Mouse (Mus musculus) heart, embryonic 11.5 days (tissue): ENCODE data around the gene Mipep. TPM values are rescaled to one million over a fixed set of nuclear protein-coding genes. Genes with fewer than 3 reads are reported as not detected.

Source experiments
- ATAC-seq: fragments of 200-750 bp; cut with Nextera tagmentation; replicated peaks from 2 replicates; pipeline ENCODE4 v1.8.0; 2017; ENCODE audit warnings: moderate library complexity; ENCODE audit not compliant: insufficient number of reproducible peaks, low FRiP score, low TSS enrichment
- H3K27ac ChIP-seq: fragments of 300-500 bp; sonication (generic); 2 replicates; pipeline ENCODE4 v1.5.1; 2014; ENCODE audit warnings: mild to moderate bottlenecking, low read depth, low read length
- H3K27me3 ChIP-seq: fragments of 300-500 bp; sonication (generic); 2 replicates; pipeline ENCODE4 v1.6.1; 2014; ENCODE audit warnings: mild to moderate bottlenecking, low read length, mixed read lengths; ENCODE audit not compliant: control insufficient read depth, insufficient read depth
- H3K36me3 ChIP-seq: fragments of 300-500 bp; sonication (generic); 2 replicates; pipeline ENCODE4 v1.6.1; 2014; ENCODE audit warnings: mild to moderate bottlenecking, low read length, moderate library complexity, mixed read lengths; ENCODE audit not compliant: control insufficient read depth, insufficient read depth
- H3K4me1 ChIP-seq: fragments of 300-500 bp; sonication (generic); 2 replicates; pipeline ENCODE4 v1.6.1; 2014; ENCODE audit warnings: low read length; ENCODE audit not compliant: control insufficient read depth, insufficient read depth
- H3K4me2 ChIP-seq: fragments of 300-500 bp; sonication (generic); 2 replicates; pipeline ENCODE4 v1.6.1; 2014; ENCODE audit warnings: mild to moderate bottlenecking, moderate library complexity
- H3K4me3 ChIP-seq: fragments of 300-500 bp; sonication (generic); 2 replicates; pipeline ENCODE4 v1.5.1; 2014; ENCODE audit warnings: low read depth, low read length
- H3K9ac ChIP-seq: fragments of 300-500 bp; sonication (generic); 2 replicates; pipeline ENCODE4 v1.6.1; 2014; ENCODE audit warnings: mild to moderate bottlenecking, low read depth, low read length, moderate library complexity
- H3K9me3 ChIP-seq: fragments of 300-500 bp; sonication (generic); replicated peaks from 2 replicates; pipeline ENCODE4 v1.6.1; 2016; ENCODE audit warnings: low read length; ENCODE audit not compliant: control insufficient read depth
- WGBS: fragments of 180-500 bp; shearing (Covaris S2); extraction: QIAGEN DNeasy Blood & Tissue Kit; methylation state at CpG from one replicate; pipeline ENCODE4 v1.1.7; 2014; ENCODE audit not compliant: insufficient replicate concordance; 5-methylcytosine and 5-hydroxymethylcytosine counted together
- polyA plus RNA-seq: library from polyadenylated mRNA; unstranded; fragments of >200 nt; fragmentation: Nextera tagmentation; extraction: Ambion mirVana; gene quantifications from 2 replicates; pipeline ENCODE4 v1.2.1, GENCODE M21; 2014

Mipep gene
- polyA plus RNA-seq, 1 experiment from 2014 or later, result 26.0 TPM

DNA sequence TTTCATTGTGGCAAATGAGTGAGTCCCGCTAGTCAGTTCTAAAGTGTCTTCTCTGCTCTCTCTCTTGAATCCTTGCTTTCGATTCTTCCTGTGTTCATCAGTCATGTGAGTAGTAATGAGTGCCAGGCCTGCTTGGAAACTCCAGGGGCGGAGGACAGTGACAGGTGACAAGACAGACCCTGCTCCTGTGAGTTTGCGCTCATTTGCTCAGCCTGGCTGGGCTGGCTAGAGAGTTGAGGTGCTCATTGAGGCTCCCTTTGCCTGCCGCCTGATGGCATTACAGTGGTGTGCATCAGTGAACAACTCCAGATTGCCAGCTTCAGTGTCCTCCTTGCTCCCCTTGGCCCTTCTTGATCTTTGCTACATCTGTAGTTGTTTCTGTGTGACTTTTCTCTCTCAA lies 97.7 kb downstream of the Mipep start:
- Histone ChIP-seq H3K27ac (no peak overlapping the region), H3K36me3 (no peaks in the 10 kb centered on the region), H3K4me3 (no peak overlapping the region), H3K9me3 (peaks cover 3% of the 10 kb centered on the region; the same call in 1 of the 2 replicates), H3K9ac (no peak overlapping the region), H3K4me2 (no peak overlapping the region), H3K4me1 (no peaks in the 10 kb centered on the region), H3K27me3 (no peaks in the 10 kb centered on the region)
- ATAC-seq, result no peak
- 81% methylated on average over 5 of the region's 5 CpGs for WGBS

DNA sequence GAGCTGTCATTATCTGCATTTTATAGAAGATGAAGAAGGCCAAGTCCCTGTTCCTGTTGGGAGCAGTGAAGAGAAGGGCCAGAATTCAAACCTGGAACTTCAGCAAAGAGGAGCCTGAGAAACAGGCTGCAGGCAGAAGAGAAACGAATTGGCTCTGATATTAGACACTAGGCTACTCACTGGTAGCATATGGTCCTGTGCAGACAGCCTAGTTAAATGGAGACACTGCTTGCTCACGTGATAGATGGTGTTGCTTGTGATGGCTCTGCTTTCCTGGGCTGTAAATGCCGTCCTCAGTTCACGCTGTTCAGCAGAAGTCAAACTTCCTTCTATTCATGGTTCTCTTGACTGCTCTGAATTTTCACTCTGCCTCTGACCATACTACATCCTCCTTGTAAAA lies 98.3 kb downstream of the Mipep start:
- 87% methylated on average over 4 of the region's 4 CpGs for WGBS

DNA sequence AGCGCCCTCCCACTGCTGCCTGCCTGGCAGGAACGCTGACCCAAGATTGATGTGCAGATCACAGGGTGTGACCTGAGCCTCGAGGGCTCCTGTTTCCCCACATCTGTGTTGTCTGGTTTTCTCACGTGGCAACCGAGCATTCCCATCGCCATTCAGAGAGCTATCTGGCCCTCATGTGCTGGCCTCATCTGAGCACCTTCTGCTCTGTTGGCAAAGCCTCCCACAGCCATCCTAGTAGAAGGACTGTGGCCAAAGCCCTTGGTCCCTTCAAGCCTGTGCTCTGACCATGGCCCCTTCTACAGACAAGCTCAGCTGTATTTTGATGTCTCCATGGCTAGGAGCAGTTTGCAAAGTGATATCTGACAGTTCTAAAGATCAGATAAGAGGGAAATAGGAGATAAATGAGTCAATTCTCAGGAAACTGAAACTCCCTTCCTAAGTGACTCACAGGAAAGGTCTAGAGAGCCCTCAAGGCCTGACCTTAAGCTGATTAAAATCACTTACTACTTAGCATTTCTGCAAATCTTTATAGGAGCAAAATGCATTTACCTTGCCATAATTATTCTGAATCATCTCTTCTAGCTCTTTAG lies 101.1 kb downstream of the Mipep start:
- no peak for ATAC-seq
- no peak overlapping the region for H3K9ac ChIP-seq
- 50% methylated on average over 6 of the region's 6 CpGs for WGBS

More for the DNA sequence above, 98.3 kb downstream of the Mipep start:
- H3K27me3 ChIP-seq, result no peaks in the 10 kb centered on the region
- no peaks in the 10 kb centered on the region for H3K4me1 ChIP-seq
- H3K36me3 ChIP-seq, result no peaks in the 10 kb centered on the region
- H3K27ac ChIP-seq, result no peak overlapping the region
- ATAC-seq, result no peak
- peaks cover 3% of the 10 kb centered on the region; the same call in 1 of the 2 replicates for H3K9me3 ChIP-seq
- H3K4me3 ChIP-seq, result no peak overlapping the region
- H3K9ac ChIP-seq, result no peak overlapping the region
- no peak overlapping the region for H3K4me2 ChIP-seq

DNA sequence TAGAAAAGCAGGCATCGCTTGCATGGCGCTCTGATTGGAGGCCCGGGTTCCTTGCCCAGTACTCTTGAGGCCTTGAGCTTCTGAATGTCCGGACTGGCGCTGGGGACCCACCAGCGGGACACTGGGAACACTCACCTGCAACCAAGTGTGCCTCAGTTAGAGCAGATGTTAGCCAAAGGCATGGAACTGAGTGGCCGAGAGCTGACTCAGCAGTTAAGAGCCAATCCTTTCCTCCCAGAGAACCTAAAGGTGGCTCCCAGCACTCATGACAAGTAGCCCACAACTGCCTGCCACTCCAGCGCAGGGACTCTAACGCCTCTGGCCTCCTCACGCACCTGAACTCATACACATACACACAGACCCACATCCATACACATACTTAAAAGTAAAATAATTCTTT lies 109.5 kb downstream of the Mipep start:
- ATAC-seq, result no peak
- no peak overlapping the region for H3K4me2 ChIP-seq
- WGBS, result 86% methylated on average over 10 of the region's 10 CpGs

More for the DNA sequence above, 101.1 kb downstream of the Mipep start:
- Histone ChIP-seq H3K4me3 (no peak overlapping the region), H3K9me3 (peaks cover 3% of the 10 kb centered on the region; the same call in 1 of the 2 replicates), H3K4me1 (no peaks in the 10 kb centered on the region), H3K4me2 (no peak overlapping the region), H3K27ac (no peak overlapping the region), H3K27me3 (no peaks in the 10 kb centered on the region), H3K36me3 (no peaks in the 10 kb centered on the region)

DNA sequence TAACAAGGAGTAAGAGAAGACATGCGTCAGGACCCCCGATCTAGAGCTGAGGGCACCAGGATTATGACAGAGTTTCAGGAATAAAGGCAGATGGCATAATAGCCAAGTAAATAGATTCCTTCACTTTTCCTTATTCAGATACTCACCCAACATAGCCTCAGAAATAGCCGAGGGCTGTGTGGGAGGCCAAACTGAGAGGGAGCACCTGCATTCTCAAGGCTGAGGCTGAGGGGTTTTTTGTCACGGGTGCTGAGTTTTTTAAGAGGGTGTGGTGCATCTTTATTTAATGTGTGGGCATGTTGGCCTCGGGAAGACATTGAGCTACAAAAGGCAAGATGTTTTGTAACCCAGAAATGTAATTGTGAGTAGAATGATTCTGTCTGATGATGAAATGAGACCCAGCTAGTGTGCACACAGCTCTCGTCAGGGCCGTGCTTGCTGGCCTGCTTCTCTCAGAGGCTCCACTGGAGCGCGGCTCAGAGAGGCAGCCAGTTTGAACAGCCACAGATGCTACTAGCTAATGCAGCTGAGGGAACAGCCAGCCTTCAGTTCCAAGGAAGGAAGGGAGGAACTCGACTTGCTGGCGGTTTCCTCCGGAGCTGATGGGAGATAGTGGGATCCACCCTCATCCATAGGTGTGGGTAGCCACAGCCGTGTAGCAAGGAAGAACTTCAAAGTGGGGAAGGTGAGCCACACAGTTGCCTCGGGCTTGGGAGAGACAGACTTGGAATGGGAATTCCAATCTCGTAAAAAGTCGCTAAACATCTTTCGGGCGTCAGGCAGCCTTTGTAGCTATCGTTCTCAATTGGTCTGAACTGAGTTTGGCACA lies 111.0 kb downstream of the Mipep start:
- ATAC-seq, result no peak
- no peaks in the 10 kb centered on the region for H3K27me3 ChIP-seq
- no peaks in the 10 kb centered on the region for H3K4me1 ChIP-seq
- H3K27ac ChIP-seq, result no peak overlapping the region
- no peak overlapping the region for H3K4me2 ChIP-seq
- H3K9me3 ChIP-seq, result no peaks in the 10 kb centered on the region
- H3K4me3 ChIP-seq, result no peak overlapping the region
- WGBS, result 78% methylated on average over 19 of the region's 19 CpGs
- no peak overlapping the region for H3K9ac ChIP-seq
- H3K36me3 ChIP-seq, result no peaks in the 10 kb centered on the region; the same call in 1 of the 2 replicates

More for the DNA sequence above, 109.5 kb downstream of the Mipep start:
- Histone ChIP-seq H3K27ac (no peak overlapping the region), H3K4me3 (no peak overlapping the region), H3K36me3 (no peaks in the 10 kb centered on the region; the same call in 1 of the 2 replicates), H3K9ac (no peak overlapping the region), H3K27me3 (no peaks in the 10 kb centered on the region), H3K4me1 (no peaks in the 10 kb centered on the region), H3K9me3 (no peaks in the 10 kb centered on the region)

DNA sequence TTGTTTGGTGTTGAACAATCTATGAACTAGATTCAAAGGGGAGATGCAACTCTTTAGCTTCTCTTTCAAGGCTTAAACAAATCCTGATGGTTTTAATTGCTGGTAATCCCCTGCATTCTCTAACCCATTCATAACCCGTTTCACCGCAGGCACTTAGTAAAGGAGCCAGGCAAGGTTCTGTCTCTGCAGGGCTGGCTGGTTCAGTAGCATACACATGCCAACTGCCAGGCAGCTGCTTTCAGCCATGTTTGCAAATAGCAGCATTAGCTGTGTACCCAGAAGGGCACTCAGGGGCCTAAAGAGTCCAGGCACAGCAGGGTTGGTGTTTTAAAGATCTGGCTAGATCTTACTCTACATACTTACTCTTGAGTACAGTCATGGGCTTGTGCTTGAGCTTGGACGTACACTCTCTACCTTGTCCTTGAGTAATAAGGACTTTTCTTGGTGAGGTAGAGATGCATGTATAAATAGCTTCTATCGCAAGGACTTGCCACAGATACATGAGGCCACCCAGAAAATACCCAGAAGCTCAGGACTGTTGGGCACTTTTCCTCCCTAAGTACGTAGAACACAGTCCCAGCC lies 113.8 kb downstream of the Mipep start:
- Histone ChIP-seq H3K4me3 (no peak overlapping the region), H3K27me3 (no peaks in the 10 kb centered on the region), H3K4me1 (no peaks in the 10 kb centered on the region), H3K4me2 (no peak overlapping the region), H3K9me3 (no peaks in the 10 kb centered on the region), H3K36me3 (no peaks in the 10 kb centered on the region; the same call in 1 of the 2 replicates), H3K9ac (no peak overlapping the region), H3K27ac (no peak overlapping the region)
- WGBS, result 91% methylated on average over 5 of the region's 5 CpGs
- ATAC-seq, result no peak

DNA sequence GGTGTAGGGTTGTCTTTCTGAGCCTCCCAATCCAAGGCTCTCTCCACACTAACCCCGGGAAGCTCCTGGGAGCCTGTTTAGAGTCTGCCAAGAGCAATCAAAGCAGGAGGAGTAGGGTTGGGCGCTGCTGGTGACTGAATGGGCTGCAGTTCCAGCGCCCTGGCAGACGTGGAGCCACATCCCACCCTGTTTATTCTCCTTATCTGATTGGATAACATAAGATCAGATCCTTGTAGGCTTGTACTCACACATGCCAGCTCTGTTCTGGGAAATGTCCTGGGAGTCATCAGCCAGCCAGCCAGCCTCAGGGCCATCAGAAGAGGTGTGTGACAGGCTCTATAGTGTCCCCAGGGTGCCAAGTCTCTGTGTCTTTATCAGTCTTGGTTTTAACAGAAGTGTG lies 120.1 kb downstream of the Mipep start:
- Histone ChIP-seq H3K4me2 (no peak overlapping the region), H3K9ac (no peak overlapping the region), H3K4me1 (peaks cover 9% of the 10 kb centered on the region), H3K4me3 (no peak overlapping the region), H3K36me3 (no peaks in the 10 kb centered on the region), H3K9me3 (no peaks in the 10 kb centered on the region), H3K27ac (no peak overlapping the region), H3K27me3 (no peaks in the 10 kb centered on the region)
- ATAC-seq, result no peak
- WGBS, result 36% methylated on average over 4 of the region's 4 CpGs

DNA sequence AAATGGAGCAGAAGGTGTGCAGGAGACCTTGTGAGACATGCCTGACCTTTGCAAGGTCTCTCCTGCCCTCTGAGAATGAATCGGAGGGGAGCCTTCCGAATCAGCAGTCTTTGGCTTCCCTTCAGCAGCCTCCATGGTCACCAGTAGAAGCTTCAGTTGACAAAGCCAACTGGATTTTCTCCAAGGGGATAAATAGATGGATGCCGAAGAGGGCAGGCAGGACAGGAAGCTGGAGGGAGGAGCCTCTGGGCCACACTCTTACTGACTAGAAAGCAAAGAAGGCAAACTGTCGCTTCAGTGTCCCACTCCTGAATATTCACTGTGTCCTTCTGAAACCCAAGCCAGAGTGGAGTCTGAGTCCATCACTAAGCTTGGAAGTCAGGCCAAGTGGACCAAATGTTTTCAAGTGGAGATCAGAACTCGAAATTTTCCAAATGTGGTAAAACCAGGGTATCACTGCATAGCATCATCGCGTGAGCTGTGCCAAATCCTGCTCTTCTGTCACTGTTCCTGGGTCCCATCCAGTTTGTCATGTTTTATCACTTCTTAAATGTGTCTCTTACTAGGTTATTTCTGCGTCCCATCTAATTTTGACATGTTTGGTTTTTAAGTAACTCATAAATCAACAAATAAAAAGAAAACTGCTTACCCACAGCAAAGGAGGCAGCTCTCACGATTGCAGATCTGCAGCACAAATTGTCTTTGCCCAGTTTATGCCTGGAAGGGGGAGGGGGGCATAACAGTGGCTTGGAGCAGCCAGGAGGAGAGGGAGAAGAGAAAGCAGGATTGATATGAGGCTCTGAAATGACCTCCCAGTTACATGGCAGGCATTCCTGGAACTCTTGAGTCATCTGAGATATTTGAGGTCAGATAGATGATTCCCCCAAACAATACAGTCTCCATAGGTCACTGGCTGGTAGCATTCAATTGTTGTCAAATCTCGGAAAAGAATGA lies 122.3 kb downstream of the Mipep start:
- Histone ChIP-seq H3K27me3 (no peaks in the 10 kb centered on the region), H3K4me1 (peaks cover 9% of the 10 kb centered on the region), H3K9ac (no peak overlapping the region), H3K4me2 (no peak overlapping the region), H3K9me3 (no peaks in the 10 kb centered on the region), H3K36me3 (no peaks in the 10 kb centered on the region), H3K4me3 (no peak overlapping the region), H3K27ac (no peak overlapping the region)
- WGBS, result 75% methylated on average over 10 of the region's 10 CpGs
- ATAC-seq, result no peak
